Mouse (Mus musculus) gastrocnemius, postnatal 4 days (tissue): ENCODE data around the gene Atp8b4. TPM values are rescaled to one million over a fixed set of nuclear protein-coding genes. Genes with fewer than 3 reads are reported as not detected.
A peak's percentile ranks its signal among the peaks of the same experiment; 100 is the strongest.

Source experiments
- DNase-seq, 2 experiments: peaks; one replicate each; pipeline ENCODE4 v3.0.0; 2021 to 2022; ENCODE audit warnings: low spot score in 2 of 2, mixed read lengths in 2 of 2
- total RNA-seq, 2 experiments: library from RNA; stranded (reverse); gene quantifications; 2 replicates each; pipeline ENCODE4 v1.2.3; 2021

Atp8b4 gene
- total RNA-seq, 2 experiments from 2014 or later, result 1.1 to 1.5 TPM

- DNase-seq, result no peak
Measured at GRCm38 (mm10) chr2:126441586-126441985, 58.9 kb downstream of the Atp8b4 start.

GRCm38 (mm10) chr2:126434712-126435111 is 65.8 kb downstream of the Atp8b4 start:
- DNase-seq, result no peak

- DNase-seq, result no peak
Measured at GRCm38 (mm10) chr2:126434305-126434704, 66.2 kb downstream of the Atp8b4 start.

GRCm38 (mm10) chr2:126432481-126433066 is 67.9 kb downstream of the Atp8b4 start:
- no peak for DNase-seq

GRCm38 (mm10) chr2:126429282-126429681 is 71.2 kb downstream of the Atp8b4 start:
- DNase-seq, result peak; percentile 37 to 64

- DNase-seq, result no peak
Measured at GRCm38 (mm10) chr2:126425223-126425622, 75.3 kb downstream of the Atp8b4 start.

GRCm38 (mm10) chr2:126424714-126425113 is 75.8 kb downstream of the Atp8b4 start:
- DNase-seq, result no peak

- no peak for DNase-seq
Measured at GRCm38 (mm10) chr2:126420901-126421300, 79.6 kb downstream of the Atp8b4 start.

- DNase-seq, result no peak
Measured at GRCm38 (mm10) chr2:126418916-126419315, 81.6 kb downstream of the Atp8b4 start.

GRCm38 (mm10) chr2:126416772-126417171 is 83.7 kb downstream of the Atp8b4 start:
- DNase-seq, result no peak

GRCm38 (mm10) chr2:126415981-126416380 is 84.5 kb downstream of the Atp8b4 start:
- no peak for DNase-seq

GRCm38 (mm10) chr2:126412759-126413158 is 87.7 kb downstream of the Atp8b4 start:
- DNase-seq, result no peak

- no peak for DNase-seq
Measured at GRCm38 (mm10) chr2:126399454-126399853, 101.0 kb downstream of the Atp8b4 start.

- no peak for DNase-seq
Measured at GRCm38 (mm10) chr2:126399017-126399416, 101.5 kb downstream of the Atp8b4 start.

- DNase-seq, result no peak
Measured at GRCm38 (mm10) chr2:126398216-126398615, 102.3 kb downstream of the Atp8b4 start.

- no peak for DNase-seq
Measured at GRCm38 (mm10) chr2:126397513-126397912, 103.0 kb downstream of the Atp8b4 start.

GRCm38 (mm10) chr2:126394924-126395323 is 105.5 kb downstream of the Atp8b4 start:
- no peak for DNase-seq

GRCm38 (mm10) chr2:126387458-126388037 is 112.9 kb downstream of the Atp8b4 start:
- DNase-seq, result no peak

- no peak for DNase-seq
Measured at GRCm38 (mm10) chr2:126386056-126386455, 114.4 kb downstream of the Atp8b4 start.

- no peak for DNase-seq
Measured at GRCm38 (mm10) chr2:126380300-126380699, 120.2 kb downstream of the Atp8b4 start.

GRCm38 (mm10) chr2:126371634-126372033 is 128.8 kb downstream of the Atp8b4 start:
- DNase-seq, result no peak

- DNase-seq, result no peak
Measured at GRCm38 (mm10) chr2:126369815-126370214, 130.7 kb downstream of the Atp8b4 start.
